Mouse (Mus musculus) skeletal muscle tissue, adult 2 months (tissue): ENCODE measurements at regions not wholly inside any gene's neighbourhood (a gene's known extent, or its start where the extent isn't known, plus 50 kb on each side); places are given as distances from the start of the nearest gene placed in this dataset.

Experiments used
- DNase-seq: peaks from one replicate; pipeline ENCODE4 v3.0.0-alpha.2; 2012; ENCODE audit warnings: low read depth, low spot score

GRCm38 (mm10) chr1:19754346-19754745 lies 545.6 kb downstream of the Tfap2b start:
- no peak for DNase-seq

GRCm38 (mm10) chr1:19757921-19758436 lies 549.3 kb downstream of the Tfap2b start:
- no peak for DNase-seq

GRCm38 (mm10) chr1:19766879-19767278 lies 558.2 kb downstream of the Tfap2b start:
- no peak for DNase-seq

GRCm38 (mm10) chr1:19772266-19772665 lies 563.6 kb downstream of the Tfap2b start:
- DNase-seq, result no peak

- no peak for DNase-seq
Measured at GRCm38 (mm10) chr1:19774502-19774901, 565.8 kb downstream of the Tfap2b start.

GRCm38 (mm10) chr1:19777542-19777941 lies 568.8 kb downstream of the Tfap2b start:
- no peak for DNase-seq

- no peak for DNase-seq
Measured at GRCm38 (mm10) chr1:19786971-19787370, 578.3 kb downstream of the Tfap2b start.

- no peak for DNase-seq
Measured at GRCm38 (mm10) chr1:19794124-19794523, 585.4 kb downstream of the Tfap2b start.

- DNase-seq, result no peak
Measured at GRCm38 (mm10) chr1:19825887-19826286, 617.2 kb downstream of the Tfap2b start.

GRCm38 (mm10) chr1:19826455-19827366 lies 618.0 kb downstream of the Tfap2b start:
- DNase-seq, result no peak

GRCm38 (mm10) chr1:19849918-19850317 lies 641.2 kb downstream of the Tfap2b start:
- peak; percentile 3 for DNase-seq

- DNase-seq, result no peak
Measured at GRCm38 (mm10) chr1:19857250-19857649, 648.5 kb downstream of the Tfap2b start.

- DNase-seq, result no peak
Measured at GRCm38 (mm10) chr1:19868478-19868877, 659.8 kb downstream of the Tfap2b start.

- DNase-seq, result no peak
Measured at GRCm38 (mm10) chr1:19881193-19881592, 672.5 kb downstream of the Tfap2b start.

GRCm38 (mm10) chr1:19899426-19899825 lies 690.7 kb downstream of the Tfap2b start:
- DNase-seq, result no peak

- DNase-seq, result no peak
Measured at GRCm38 (mm10) chr1:19899889-19900310, 691.2 kb downstream of the Tfap2b start.

- no peak for DNase-seq
Measured at GRCm38 (mm10) chr1:19900983-19901531, 692.3 kb downstream of the Tfap2b start.

GRCm38 (mm10) chr1:19912194-19912846 lies 703.6 kb downstream of the Tfap2b start:
- no peak for DNase-seq

GRCm38 (mm10) chr1:19918762-19919161 lies 699.1 kb downstream of the Pkhd1 start:
- no peak for DNase-seq

GRCm38 (mm10) chr1:19927192-19927591 lies 690.7 kb downstream of the Pkhd1 start:
- no peak for DNase-seq

GRCm38 (mm10) chr1:19927736-19928327 lies 690.0 kb downstream of the Pkhd1 start:
- no peak for DNase-seq
